In the genomic region with DNA sequence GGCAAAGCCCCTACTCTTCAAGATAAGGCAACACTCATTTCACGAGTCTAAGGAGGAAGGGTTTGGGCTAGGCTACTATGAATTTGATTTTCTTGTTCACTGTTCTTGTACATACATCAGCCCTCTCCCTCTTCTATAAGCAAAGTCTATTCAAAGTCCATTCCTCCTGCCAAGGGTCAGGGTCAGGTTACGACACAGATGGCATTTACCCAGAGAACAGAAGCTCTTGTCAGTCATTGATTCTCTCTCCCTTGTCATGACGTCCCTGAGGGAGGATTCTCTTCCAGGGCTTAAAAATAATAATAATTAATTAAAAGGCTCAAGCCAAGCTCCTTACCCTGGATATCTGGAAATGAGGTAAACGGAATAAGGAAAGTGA, we compare ENCODE assay signal across 15 mouse cellular contexts.
DNase-seq lines count a peak whose midpoint lies in the region; ATAC-seq and TF ChIP-seq lines count a peak whose summit lies in the region.
"Had no signal": no experiment of that assay in that cellular context is flagged by ENCODE, and none has a peak within 500 bp of the region (broad histone marks: within the 10 kb centered on the region; RNA-seq: fewer than 3 reads in every experiment).

No protein-coding gene starts in this region.

- H3K4me1 ChIP-seq in heart, embryonic 10.5 days: peaks cover 11% of the 10 kb centered on the region
- no peaks in the 10 kb centered on the region for H3K4me1 ChIP-seq in limb, embryonic 14.5 days (ENCODE audit: control insufficient read depth, insufficient read depth, low read length)
- H3K4me1 ChIP-seq in limb, embryonic 10.5 days: peaks cover 8% of the 10 kb centered on the region; the same call in 1 of the 2 replicates
- H3K4me1 ChIP-seq in embryonic facial prominence, embryonic 12.5 days: 0 out of 2 replicates have a peak, but pooled peaks cover 6% of the 10 kb centered on the region
- H3K4me1 ChIP-seq: limb, embryonic 15.5 days had no signal

- no peak for TF ChIP-seq POLR2A in limb, embryonic 14.5 days (IDR thresholded peaks at IDR 0.05; ENCODE audit: borderline replicate concordance, extremely low read depth, insufficient read depth, insufficient read length)

- DNase-seq in heart, embryonic 10.5 days (ENCODE audit: low spot score): peak; percentile 56
- DNase-seq in heart, postnatal 36 days: no peak
- DNase-seq in limb, embryonic 14.5 days (ENCODE audit: low spot score): no peak
- DNase-seq in limb, embryonic 10.5 days (ENCODE audit: low spot score): no peak
- DNase-seq in mesoderm, embryonic 11.5 days (ENCODE audit: low read depth, low spot score): peak; percentile 59
- no peak for DNase-seq in spleen, adult 12 weeks (ENCODE audit: low spot score)
- no peak for DNase-seq in ovary, postnatal 14 days (ENCODE audit: low spot score)
- DNase-seq: B cell, adult 2 months; gastrocnemius, postnatal 10 days; midbrain, embryonic 14.5 days; thymus, postnatal 14 days had no signal

- no peak overlapping the region for H3K27ac ChIP-seq in heart, embryonic 10.5 days
- no peak overlapping the region for H3K27ac ChIP-seq in limb, embryonic 14.5 days (replicated peaks; ENCODE audit: low read depth, low read length)
- H3K27ac ChIP-seq in limb, embryonic 10.5 days: no peak overlapping the region
- H3K27ac ChIP-seq in embryonic facial prominence, embryonic 12.5 days: peak overlapping the region; percentile 57
- H3K27ac ChIP-seq: limb, embryonic 15.5 days had no signal

- H3K9me3 ChIP-seq in heart, embryonic 10.5 days: no peaks in the 10 kb centered on the region
- no peaks in the 10 kb centered on the region for H3K9me3 ChIP-seq in limb, embryonic 14.5 days (ENCODE audit: control insufficient read depth, low read length)
- H3K9me3 ChIP-seq in limb, embryonic 10.5 days (replicated peaks): no peaks in the 10 kb centered on the region
- no peaks in the 10 kb centered on the region for H3K9me3 ChIP-seq in embryonic facial prominence, embryonic 12.5 days
- H3K9me3 ChIP-seq: limb, embryonic 15.5 days had no signal

- intact Hi-C loops in heart, postnatal 36 days (cut with DNase I): no loop called here

- H3K4me3 ChIP-seq in heart, embryonic 10.5 days: no peak overlapping the region
- H3K4me3 ChIP-seq in limb, embryonic 14.5 days (replicated peaks; ENCODE audit: low read length): no peak overlapping the region
- no peak overlapping the region for H3K4me3 ChIP-seq in limb, embryonic 10.5 days
- H3K4me3 ChIP-seq in embryonic facial prominence, embryonic 12.5 days: no peak overlapping the region
- H3K4me3 ChIP-seq: limb, embryonic 15.5 days had no signal

- WGBS in heart, embryonic 10.5 days: 44% methylated on average over 4 of the region's 4 CpGs
- WGBS in limb, embryonic 14.5 days: 49% methylated on average over 4 of the region's 4 CpGs
- 51% methylated on average over 4 of the region's 4 CpGs for WGBS in limb, embryonic 10.5 days
- 13% methylated on average over 4 of the region's 4 CpGs for WGBS in embryonic facial prominence, embryonic 12.5 days

- no peaks in the 10 kb centered on the region for H3K36me3 ChIP-seq in heart, embryonic 10.5 days
- no peaks in the 10 kb centered on the region for H3K36me3 ChIP-seq in limb, embryonic 14.5 days (ENCODE audit: control insufficient read depth, insufficient read depth, low read length)
- H3K36me3 ChIP-seq in limb, embryonic 10.5 days: no peaks in the 10 kb centered on the region
- H3K36me3 ChIP-seq in embryonic facial prominence, embryonic 12.5 days: no peaks in the 10 kb centered on the region
- H3K36me3 ChIP-seq: limb, embryonic 15.5 days had no signal

- no peak overlapping the region for H3K4me2 ChIP-seq in limb, embryonic 14.5 days (replicated peaks; ENCODE audit: low read depth, low read length, severe bottlenecking)
- no peak overlapping the region for H3K4me2 ChIP-seq in embryonic facial prominence, embryonic 12.5 days (replicated peaks)
- H3K4me2 ChIP-seq: limb, embryonic 15.5 days had no signal

- ATAC-seq in limb, embryonic 14.5 days (ENCODE audit: low FRiP score, low read depth): peak; percentile 50; the same call in 1 of the 2 replicates
- no peak for ATAC-seq in embryonic facial prominence, embryonic 12.5 days (ENCODE audit: insufficient number of reproducible peaks, insufficient read depth, low FRiP score, low TSS enrichment)
- ATAC-seq: activated CD4-positive, CD25-positive, alpha-beta regulatory T cell, adult 4 months; inflammation-experienced regulatory T-cells, adult 6 months had no signal

- H3K9ac ChIP-seq in limb, embryonic 14.5 days (ENCODE audit: low read depth, low read length, severe bottlenecking): no peak overlapping the region
- H3K9ac ChIP-seq in embryonic facial prominence, embryonic 12.5 days: no peak overlapping the region
- H3K9ac ChIP-seq: limb, embryonic 15.5 days had no signal

- H3K27me3 ChIP-seq in heart, embryonic 10.5 days (ENCODE audit: insufficient read depth, poor library complexity, severe bottlenecking): no peaks in the 10 kb centered on the region
- no peaks in the 10 kb centered on the region for H3K27me3 ChIP-seq in limb, embryonic 14.5 days (ENCODE audit: control insufficient read depth, insufficient read depth, low read length)
- no peaks in the 10 kb centered on the region for H3K27me3 ChIP-seq in limb, embryonic 10.5 days (ENCODE audit: low read depth, poor library complexity, severe bottlenecking)
- no peaks in the 10 kb centered on the region for H3K27me3 ChIP-seq in embryonic facial prominence, embryonic 12.5 days
- H3K27me3 ChIP-seq: limb, embryonic 15.5 days had no signal

Comparison
In these comparisons a context has a peak if more than half of its experiments do, and no peak if none do; other contexts are left out.
1. DNase-seq: peak in heart, embryonic 10.5 days (single experiment) and mesoderm, embryonic 11.5 days (single experiment); none in heart, postnatal 36 days (0 of 2), limb, embryonic 14.5 days (single experiment), limb, embryonic 10.5 days (single experiment), spleen, adult 12 weeks (single experiment) and ovary, postnatal 14 days (single experiment).